Mouse (Mus musculus): Measurements from ENCODE around the gene Actr3b.

GRCm38 (mm10) chr5:25877996-25878395 is 118.2 kb downstream of the Actr3b start:
- TF ChIP-seq UBTF (IDR thresholded peaks at IDR 0.05; ENCODE audit: low read depth, low read length): no peak
- TF ChIP-seq MAX (IDR thresholded peaks at IDR 0.05; ENCODE audit: low read length): no peak
- no peak for TF ChIP-seq POLR2A (IDR thresholded peaks at IDR 0.05; ENCODE audit: low read depth, low read length)
- no peak for TF ChIP-seq EP300 (IDR thresholded peaks at IDR 0.05; ENCODE audit: low read length)
- TF ChIP-seq ZMIZ1 (IDR thresholded peaks at IDR 0.05; ENCODE audit: low read depth, low read length): no peak
- no peak for TF ChIP-seq CTCF (conservative IDR thresholded peaks at IDR 0.05 in 1 of 2, IDR thresholded peaks at IDR 0.05 in 1 of 2; ENCODE audit: low read depth in 2 of 2, low read length in 2 of 2)
- no peak for TF ChIP-seq TBP (conservative IDR thresholded peaks at IDR 0.05; ENCODE audit: low read depth, low read length)
- TF ChIP-seq SMC3 (IDR thresholded peaks at IDR 0.05; ENCODE audit: low read depth, low read length): no peak
- TF ChIP-seq USF1 (IDR thresholded peaks at IDR 0.05; ENCODE audit: low read depth, low read length): no peak
- no peak for TF ChIP-seq KAT2A (IDR thresholded peaks at IDR 0.05; ENCODE audit: insufficient replicate concordance, low read length)
- no peak for TF ChIP-seq CHD2 (IDR thresholded peaks at IDR 0.05; ENCODE audit: low read length)
- TF ChIP-seq MEF2A (IDR thresholded peaks at IDR 0.05; ENCODE audit: borderline replicate concordance, low read depth, low read length): no peak
- no peak for TF ChIP-seq NELFE (IDR thresholded peaks at IDR 0.05; ENCODE audit: low read depth, low read length)
